Mouse (Mus musculus) embryonic fibroblast, embryonic 13.5 days (primary cell): ENCODE measurements around the gene Engase.

ENCODE experiments used
- CTCF ChIP-seq: IDR thresholded peaks from 2 replicates; pipeline ENCODE4 v1.5.1; 2011; ENCODE audit warnings: mild to moderate bottlenecking, control low read depth, low read length, moderate library complexity, borderline replicate concordance; ENCODE audit not compliant: insufficient read depth
- POLR2A ChIP-seq: IDR thresholded peaks from 2 replicates; pipeline ENCODE4 v1.6.1; 2011; ENCODE audit warnings: low read depth, mild to moderate bottlenecking, control low read depth, low read length, moderate library complexity

DNA sequence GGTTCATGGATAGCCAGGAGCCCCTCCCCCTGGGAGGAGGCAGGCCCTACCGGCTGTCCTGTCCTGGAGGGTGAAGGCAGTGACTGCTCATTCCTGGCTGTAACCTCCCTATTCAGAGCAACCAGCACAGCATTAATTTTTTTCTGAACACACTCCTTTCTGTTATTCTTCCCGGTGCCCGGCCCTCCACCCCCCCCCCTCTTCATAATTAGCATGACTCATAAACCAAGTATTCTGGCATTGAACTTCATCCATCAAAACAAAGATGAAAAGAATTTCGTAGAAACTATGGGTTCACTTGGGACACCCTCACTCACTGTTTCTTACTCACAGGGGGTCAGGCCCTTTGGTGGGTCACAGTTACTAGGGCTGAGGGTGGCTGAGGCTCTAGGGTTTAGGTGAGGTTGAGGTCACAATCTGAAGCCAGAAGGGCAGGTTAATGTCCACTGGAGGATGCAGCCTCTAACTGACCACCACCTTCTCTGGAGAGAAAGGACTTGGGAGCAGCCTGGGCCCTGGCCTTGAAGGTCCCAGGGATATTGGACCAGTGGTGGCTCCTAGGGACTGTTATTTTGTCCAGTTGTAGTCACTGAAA, 46.2 kb upstream of the Engase start:
- no peak for TF ChIP-seq CTCF
- no peak for TF ChIP-seq POLR2A
